Mouse (Mus musculus) neutrophil, adult 83 days (primary cell): Measurements from ENCODE around the gene Pakap. TPM values are rescaled to one million over a fixed set of nuclear protein-coding genes. Genes with fewer than 3 reads are reported as not detected.

Experiments used
- total RNA-seq, 2 experiments: library from RNA; stranded (reverse); gene quantifications; one replicate each; pipeline ENCODE4 v1.2.4; 2023

The Pakap gene
- total RNA-seq = under 1 TPM in 1 of 2 experiments, not detected in 1; 0.09 TPM

DNA sequence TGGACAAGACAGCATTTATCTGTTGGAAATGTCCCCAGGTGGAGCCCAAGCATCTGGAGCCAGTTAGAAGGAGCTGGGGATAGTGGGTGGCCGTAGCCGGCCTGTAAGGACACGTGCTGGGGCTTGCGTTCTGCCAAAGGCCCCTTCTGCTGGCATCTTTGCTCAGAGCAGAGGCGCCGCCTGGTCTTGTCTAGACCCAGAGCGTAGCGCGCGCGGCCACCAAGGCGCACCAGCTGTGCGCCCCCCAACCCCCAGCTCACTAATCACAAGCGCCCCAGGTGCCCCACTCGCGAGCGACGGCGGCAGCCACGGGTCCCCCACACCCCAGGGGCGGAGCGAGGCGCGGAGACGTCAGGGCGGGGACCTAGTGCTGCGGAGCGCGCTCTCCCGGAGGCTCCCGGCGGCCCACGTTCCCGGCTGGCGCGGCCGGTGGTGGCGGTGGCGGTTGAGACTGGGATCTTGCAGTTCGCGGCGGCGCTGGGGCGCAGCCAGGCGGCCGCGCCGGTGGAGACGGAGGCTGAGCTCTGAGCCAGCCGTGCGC, at the start of gene Pakap:
Pakap (plus strand) TSS at position 514 of the 541 bp plus-strand sequence.

DNA sequence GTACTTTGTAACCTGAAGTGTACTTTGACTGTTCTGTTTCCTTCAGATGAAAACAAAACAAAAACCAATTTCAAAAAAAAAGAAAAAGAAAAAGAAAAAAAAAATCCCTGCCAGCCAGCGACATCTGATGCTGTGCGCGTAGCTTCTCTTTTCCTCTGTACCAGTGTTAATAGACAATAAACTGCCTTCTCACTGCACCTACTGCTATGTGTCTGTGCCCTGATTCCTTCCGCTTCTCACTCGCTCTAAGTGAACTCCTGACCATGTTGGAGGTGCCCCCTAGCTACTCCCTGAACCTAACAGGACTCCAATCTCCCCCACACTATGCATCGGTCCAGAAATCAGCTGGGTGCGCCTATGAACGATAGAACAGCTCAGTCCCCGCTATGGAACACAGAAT, 149.4 kb downstream of the Pakap start, which contains the start of gene Akap2:
Akap2 (plus strand) TSS at position 304 of the 400 bp plus-strand sequence.

DNA sequence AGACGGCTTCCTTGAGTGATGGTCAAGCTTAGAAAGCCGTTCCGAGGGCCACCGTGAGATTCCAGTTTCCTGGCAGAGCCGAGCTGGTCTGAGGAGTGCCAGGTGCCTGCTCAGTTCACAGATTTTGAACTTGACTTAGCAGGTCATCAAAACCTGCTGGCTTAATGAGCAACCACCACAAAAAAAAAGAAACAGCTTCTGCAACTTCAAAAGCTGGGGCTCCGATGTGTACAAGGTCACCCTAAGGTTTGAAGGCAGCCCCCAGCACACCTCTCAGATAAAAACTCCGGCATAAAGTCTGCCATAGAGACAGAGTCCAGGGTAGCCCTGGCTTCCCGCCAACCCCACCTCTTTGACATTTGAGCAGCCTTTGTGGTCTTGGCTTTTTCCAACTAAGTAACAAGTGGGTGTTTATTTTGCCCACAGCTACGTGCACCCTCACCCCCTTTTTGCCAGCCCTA, 348.3 kb downstream of the Pakap start, which contains the start of gene D630039A03Rik:
D630039A03Rik (minus strand) TSS at position 97 of the 461 bp plus-strand sequence.

Other genes with a start within 250 kb of the Pakap start
- not detected for gene Palm2, start 133.9 kb upstream of the Pakap start, total RNA-seq
- under 1 TPM; 0.09 to 0.42 TPM for gene Akap2, start 149.5 kb downstream of the Pakap start, total RNA-seq